Mouse (Mus musculus) mouse trophoblast stem cell (cell line): ENCODE measurements at regions not wholly inside any gene's neighbourhood (a gene's known extent, or its start where the extent isn't known, plus 50 kb on each side); places are given as distances from the start of the nearest gene placed in this dataset.

Experiments
- in situ Hi-C, 2 experiments: fragments of 300-500 bp; cut with MseI, MboI; formaldehyde crosslinking; loops; 2 replicates in 1 of 2; 3 replicates in 1 of 2; pipeline ENCODE4 v1.15.1; 2025

DNA sequence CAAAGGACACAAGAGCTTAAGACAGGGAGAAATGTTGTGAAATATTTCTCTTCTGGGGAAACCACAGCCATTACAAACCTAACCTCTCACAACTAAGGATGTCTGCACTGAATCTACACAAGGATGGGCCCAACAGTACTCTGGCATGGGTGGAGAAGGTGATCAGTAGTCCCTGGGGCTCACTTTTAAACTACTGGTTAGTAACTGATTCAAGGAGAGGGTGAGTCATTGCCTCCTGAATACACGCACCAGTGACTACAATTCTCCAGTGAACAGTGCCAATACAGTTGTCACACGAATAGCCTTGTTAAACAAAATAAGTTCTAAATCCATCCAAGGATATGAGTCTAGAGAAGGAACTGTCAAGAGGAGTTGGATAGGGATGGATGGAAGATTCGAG, 232.6 kb upstream of the Gm21830 start:
- in situ Hi-C loops: no loop called here

DNA sequence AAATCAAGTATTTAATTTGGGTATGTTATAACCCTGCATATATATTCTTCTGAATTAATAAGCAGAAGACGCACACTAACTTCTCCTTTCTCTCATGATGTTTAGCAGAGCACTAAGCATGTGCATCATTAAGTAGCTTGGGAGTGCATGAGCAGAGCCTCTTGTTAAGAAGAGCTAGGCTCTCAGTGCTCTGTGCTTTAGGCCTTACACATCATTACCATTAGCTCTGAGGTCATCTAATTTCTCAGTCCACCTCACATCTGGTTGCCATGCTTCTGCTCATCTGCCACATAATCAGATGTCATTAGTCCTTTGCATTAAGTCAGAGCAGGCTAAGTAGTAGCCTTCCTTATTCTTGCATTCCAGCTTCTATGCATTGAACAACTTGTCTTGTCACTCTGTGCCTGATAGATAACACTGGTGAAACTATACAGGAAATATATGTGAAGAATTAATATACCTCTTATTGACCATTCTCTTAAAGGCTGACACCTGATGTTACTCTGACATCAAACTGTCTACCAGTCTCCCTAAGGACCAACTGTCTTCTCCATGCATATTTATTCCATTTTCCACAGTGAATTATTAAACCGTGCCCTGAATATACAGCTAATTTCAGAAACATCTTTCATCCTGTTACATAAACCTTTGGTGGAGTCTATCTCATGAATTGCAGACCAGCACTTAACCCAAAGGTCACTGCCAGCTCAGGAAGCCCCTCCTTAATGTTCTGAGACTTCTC, 192.3 kb upstream of the Gm21830 start:
- in situ Hi-C loops: no loop called here

DNA sequence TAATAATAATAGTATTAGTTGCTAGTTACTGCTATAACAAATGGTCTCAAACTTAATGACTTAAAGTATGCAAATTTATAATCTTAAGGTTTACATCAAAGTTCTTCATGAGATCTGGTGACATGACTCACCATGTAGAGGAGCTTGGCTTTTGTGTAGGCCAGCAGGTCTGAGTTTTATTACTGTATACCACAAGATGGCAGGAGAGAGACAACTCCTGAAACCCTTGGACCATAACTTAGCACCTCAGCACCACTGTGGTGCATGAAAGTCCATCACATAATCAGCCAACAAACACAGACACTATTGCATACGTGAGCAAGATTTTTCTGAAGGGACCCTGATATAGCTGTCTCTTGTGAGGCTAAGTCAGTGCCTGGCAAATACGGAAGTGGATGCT, 187.2 kb upstream of the Gm21830 start:
- in situ Hi-C loops: no loop called here

DNA sequence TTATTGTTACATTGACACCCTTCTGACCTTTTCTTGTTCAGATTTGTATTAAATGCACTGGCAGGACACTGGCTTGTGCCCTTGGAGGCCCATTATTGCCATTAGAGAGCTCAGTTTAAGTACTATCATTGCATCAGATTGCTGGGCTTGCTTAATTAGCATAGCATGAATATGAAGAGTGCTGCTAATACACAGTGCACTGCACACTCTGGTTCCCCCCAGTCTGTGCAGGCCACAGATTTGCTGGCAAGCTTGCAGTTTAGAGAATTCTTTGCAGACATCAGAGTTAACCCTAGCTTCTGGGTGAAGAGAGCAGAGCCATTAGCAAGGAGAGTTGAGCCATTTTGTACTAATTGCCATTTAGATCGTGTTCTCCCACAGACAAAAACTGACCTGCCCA, 156.1 kb upstream of the Gm21830 start:
- in situ Hi-C loops: loop anchor here in 1 of 2 experiments (10.0 kb wide), 1 partner anchor 1613 kb away; no protein-coding TSS in a partner anchor
